Mouse (Mus musculus) limb, embryonic 13.5 days (tissue): ENCODE measurements around the gene Rab14. TPM values are rescaled to one million over a fixed set of nuclear protein-coding genes. Genes with fewer than 3 reads are reported as not detected.

ENCODE experiments used
- ATAC-seq: fragments of 200-750 bp; cut with Nextera tagmentation; 2 replicates; pipeline ENCODE4 v1.8.0; 2017; ENCODE audit warnings: low read depth, moderate number of reproducible peaks, moderate TSS enrichment; ENCODE audit not compliant: low FRiP score
- H3K27ac ChIP-seq: fragments of 300-500 bp; sonication (generic); 2 replicates; pipeline ENCODE4 v1.5.1; 2015; ENCODE audit warnings: inconsistent platforms, mild to moderate bottlenecking, moderate library complexity
- H3K27me3 ChIP-seq: fragments of 300-500 bp; sonication (generic); 2 replicates; pipeline ENCODE4 v1.6.1; 2015; ENCODE audit warnings: mild to moderate bottlenecking, inconsistent platforms
- H3K36me3 ChIP-seq: fragments of 300-500 bp; sonication (generic); 2 replicates; pipeline ENCODE4 v1.6.1; 2015; ENCODE audit warnings: inconsistent platforms, mild to moderate bottlenecking, moderate library complexity
- H3K4me1 ChIP-seq: fragments of 300-500 bp; sonication (generic); 2 replicates; pipeline ENCODE4 v1.6.1; 2015; ENCODE audit warnings: inconsistent platforms
- H3K4me2 ChIP-seq: fragments of 300-500 bp; sonication (generic); replicated peaks from 2 replicates; pipeline ENCODE4 v1.6.1; 2015; ENCODE audit warnings: inconsistent platforms, mild to moderate bottlenecking, moderate library complexity
- H3K4me3 ChIP-seq: fragments of 300-500 bp; sonication (generic); 2 replicates; pipeline ENCODE4 v1.5.1; 2015; ENCODE audit warnings: moderate library complexity, mild to moderate bottlenecking, inconsistent platforms
- H3K9ac ChIP-seq: fragments of 300-500 bp; sonication (generic); 2 replicates; pipeline ENCODE4 v1.6.1; 2015; ENCODE audit warnings: mild to moderate bottlenecking, inconsistent platforms
- H3K9me3 ChIP-seq: fragments of 300-500 bp; sonication (generic); 2 replicates; pipeline ENCODE4 v1.6.1; 2016; ENCODE audit warnings: inconsistent platforms
- WGBS: fragments of 180-500 bp; shearing (Covaris S2); methylation state at CpG from one replicate; pipeline ENCODE4 v1.1.7; 2015; 5-methylcytosine and 5-hydroxymethylcytosine counted together
- polyA plus RNA-seq: library from polyadenylated mRNA; unstranded; fragments of >200 nt; fragmentation: Nextera tagmentation; extraction: Ambion mirVana; gene quantifications from 2 replicates; pipeline ENCODE4 v1.2.1, GENCODE M21; 2015

Gene Rab14
- polyA plus RNA-seq, 1 experiment from 2014 or later = 353 TPM

DNA sequence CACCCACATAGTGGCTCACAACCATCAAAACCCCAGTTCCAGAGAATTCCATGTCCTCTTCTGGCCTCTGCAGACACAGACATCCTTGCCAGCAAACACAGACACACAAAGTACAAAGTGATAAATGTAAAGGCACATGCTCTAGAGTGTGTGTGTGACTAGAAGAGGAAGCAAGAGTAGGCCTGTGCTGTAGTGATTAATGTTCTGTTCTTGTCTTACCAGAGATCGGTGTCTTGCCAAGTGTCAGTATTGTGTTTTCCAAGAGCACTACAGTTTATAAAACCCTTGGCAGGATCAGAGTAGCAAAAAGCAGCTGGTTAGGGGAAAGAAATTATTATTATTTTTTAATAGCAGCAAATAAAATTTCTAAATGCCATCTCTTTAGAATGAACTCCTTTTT lies 62.3 kb downstream of the Rab14 start:
- Histone ChIP-seq H3K27me3 (no peaks in the 10 kb centered on the region), H3K27ac (no peak overlapping the region), H3K4me3 (no peak overlapping the region), H3K9me3 (no peaks in the 10 kb centered on the region), H3K36me3 (peaks cover 75% of the 10 kb centered on the region), H3K9ac (no peak overlapping the region), H3K4me2 (no peak overlapping the region), H3K4me1 (peaks cover 7% of the 10 kb centered on the region; the same call in 1 of the 2 replicates)
- WGBS = 97% methylated on average over 1 of the region's 1 CpGs
- ATAC-seq = no peak

DNA sequence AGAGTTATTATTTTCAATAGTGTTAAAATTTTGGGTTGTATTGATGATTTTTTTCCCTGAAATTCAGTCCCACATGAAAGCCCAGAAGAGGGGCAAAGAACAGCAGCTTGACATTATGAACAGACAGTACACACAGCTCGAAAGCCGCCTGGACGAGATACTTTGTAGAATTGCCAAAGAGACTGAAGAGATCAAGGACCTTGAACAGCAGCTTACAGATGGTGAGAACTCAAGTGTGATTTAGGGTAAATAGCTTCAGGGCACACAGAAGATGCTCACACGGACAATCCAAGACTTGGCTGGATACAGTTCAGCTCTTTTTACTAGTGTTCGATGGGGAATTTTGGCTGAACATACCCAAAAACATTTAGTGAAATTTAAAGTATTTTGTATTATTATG lies 67.0 kb downstream of the Rab14 start:
- Histone ChIP-seq H3K4me3 (no peak overlapping the region), H3K27me3 (no peaks in the 10 kb centered on the region), H3K36me3 (peaks cover 41% of the 10 kb centered on the region), H3K4me2 (no peak overlapping the region), H3K27ac (no peak overlapping the region), H3K9me3 (no peaks in the 10 kb centered on the region), H3K4me1 (peaks cover 17% of the 10 kb centered on the region), H3K9ac (no peak overlapping the region; the same call in 1 of the 2 replicates)
- no peak for ATAC-seq
- WGBS = 80% methylated on average over 5 of the region's 5 CpGs

DNA sequence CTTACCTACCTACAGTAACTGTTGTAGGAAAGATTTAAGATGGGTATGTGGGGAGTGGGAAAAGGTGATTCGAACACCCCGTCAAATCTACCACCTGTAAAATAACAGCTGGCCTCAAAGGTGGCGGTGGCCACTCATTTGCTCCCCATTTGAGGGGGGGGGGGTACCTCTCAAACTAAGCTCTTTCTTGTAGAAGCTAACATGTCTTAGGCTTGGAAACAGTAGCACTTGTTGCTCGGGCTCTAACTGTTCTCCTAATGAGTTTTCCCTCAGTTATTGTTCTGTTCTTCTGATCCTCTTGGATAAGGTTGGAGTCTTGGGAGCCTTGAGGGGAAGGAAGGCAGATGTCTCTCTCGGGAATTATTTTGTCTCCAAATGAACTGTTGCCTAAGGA lies 68.3 kb downstream of the Rab14 start:
- H3K27me3 ChIP-seq = no peaks in the 10 kb centered on the region
- peak overlapping the region; percentile 53 for H3K4me3 ChIP-seq
- ATAC-seq = peak; percentile 11; the same call in 1 of the 2 replicates
- peak overlapping the region; percentile 68 for H3K9ac ChIP-seq
- H3K9me3 ChIP-seq = no peaks in the 10 kb centered on the region
- peak overlapping the region; percentile 85 for H3K27ac ChIP-seq
- 5% methylated on average over 5 of the region's 5 CpGs for WGBS
- H3K36me3 ChIP-seq = peaks cover 36% of the 10 kb centered on the region
- peak overlapping the region; percentile 75 for H3K4me2 ChIP-seq
- peaks cover 17% of the 10 kb centered on the region for H3K4me1 ChIP-seq

DNA sequence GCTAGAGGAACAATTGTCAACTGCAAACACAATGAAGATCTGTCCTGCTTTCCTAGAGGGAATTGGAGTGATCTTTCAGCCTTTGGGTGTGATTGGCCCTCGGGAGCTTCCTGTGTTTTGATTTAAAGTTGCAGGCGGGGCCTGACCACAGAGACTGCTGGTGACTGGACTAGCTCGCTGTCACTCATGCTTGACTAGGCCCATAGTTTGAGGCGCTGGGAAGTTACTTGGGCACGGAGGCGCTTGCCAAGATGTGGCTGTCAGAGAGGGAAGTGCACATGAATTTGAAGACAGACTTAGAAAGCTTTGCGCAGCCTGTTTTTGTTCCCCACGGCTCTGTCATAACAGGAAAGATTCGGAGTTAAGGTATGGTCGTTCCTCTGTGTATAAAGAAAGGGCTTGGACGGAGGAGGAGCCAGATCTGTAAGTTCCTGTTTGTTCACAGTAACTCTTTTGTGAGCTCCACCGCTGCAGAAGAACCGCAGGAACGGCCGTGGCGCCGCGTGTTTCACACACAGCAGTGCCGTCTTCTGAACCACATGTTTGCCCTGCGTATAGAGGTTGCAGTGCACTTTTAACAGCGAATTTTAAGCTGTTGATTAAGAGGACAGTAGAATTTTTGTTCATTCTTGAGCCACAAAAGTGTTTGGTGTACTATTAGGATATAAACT lies 68.8 kb downstream of the Rab14 start:
- peak overlapping the region; percentile 75 for H3K4me2 ChIP-seq
- peaks cover 17% of the 10 kb centered on the region for H3K4me1 ChIP-seq
- peak; percentile 99 for ATAC-seq
- no peaks in the 10 kb centered on the region for H3K27me3 ChIP-seq
- H3K9ac ChIP-seq = peak overlapping the region; percentile 68
- peak overlapping the region; percentile 53 for H3K4me3 ChIP-seq
- under 1% methylated on average over 21 of the region's 21 CpGs for WGBS
- peaks cover 34% of the 10 kb centered on the region for H3K36me3 ChIP-seq
- H3K9me3 ChIP-seq = no peaks in the 10 kb centered on the region
- peak overlapping the region; percentile 85 for H3K27ac ChIP-seq

DNA sequence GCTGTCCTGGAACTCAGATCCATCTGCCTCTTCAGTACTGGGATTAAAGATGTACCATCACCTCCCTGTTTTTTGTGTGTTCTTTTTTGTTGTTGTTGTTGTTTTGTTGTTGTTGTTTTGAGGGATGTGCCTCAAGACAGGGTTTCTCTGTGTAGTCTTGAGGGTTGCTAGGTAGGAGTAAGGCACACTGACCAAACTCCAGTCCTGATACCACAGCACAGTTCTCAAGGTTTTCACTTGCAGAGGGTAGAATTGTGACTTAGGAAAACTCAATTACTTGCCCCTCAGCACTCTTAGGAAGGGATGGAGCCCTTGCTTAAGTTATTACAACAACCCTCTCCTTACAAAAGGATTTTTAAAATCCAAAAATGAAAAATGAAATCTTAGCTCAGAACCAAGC lies 69.4 kb downstream of the Rab14 start:
- Histone ChIP-seq H3K27me3 (no peaks in the 10 kb centered on the region), H3K4me3 (peak overlapping the region; percentile 53), H3K4me2 (peak overlapping the region; percentile 75), H3K9me3 (no peaks in the 10 kb centered on the region), H3K9ac (0 out of 2 replicates have a peak overlapping the region, but pooled peaks have one; percentile 13), H3K4me1 (peaks cover 17% of the 10 kb centered on the region), H3K36me3 (peaks cover 28% of the 10 kb centered on the region), H3K27ac (peak overlapping the region; percentile 39; the same call in 1 of the 2 replicates)
- ATAC-seq = no peak

Other genes starting within 250 kb of the Rab14 start
- 3.3 TPM in 2 replicates for gene Traf1, start 239.3 kb downstream of the Rab14 start, polyA plus RNA-seq
- 0.10 TPM in 1 of 2 replicates, not detected in the other for gene Hc, start 139.7 kb downstream of the Rab14 start, polyA plus RNA-seq
- gene AI182371, start 99.6 kb downstream of the Rab14 start, polyA plus RNA-seq = 0.28 and 0.60 TPM in 2 replicates
- 27.2 and 27.3 TPM in 2 replicates for gene Cntrl, start 91.6 kb downstream of the Rab14 start, polyA plus RNA-seq
- gene Gsn, start 55.3 kb upstream of the Rab14 start, polyA plus RNA-seq = 113 and 118 TPM in 2 replicates
- gene Stom, start 135.9 kb upstream of the Rab14 start, polyA plus RNA-seq = 18.1 and 18.5 TPM in 2 replicates
- gene 4930568D16Rik, start 166.6 kb upstream of the Rab14 start, polyA plus RNA-seq = not detected in 2 replicates
- not detected in 2 replicates for gene 4930402F06Rik, start 196.1 kb upstream of the Rab14 start, polyA plus RNA-seq